Mouse (Mus musculus): ENCODE measurements around the gene Stum.
"Not testable (repeated sequence)": the region's sequence is repeated elsewhere in the genome, so short reads cannot be mapped to it uniquely, and the experiment has no call there.

Stum gene

GRCm38 (mm10) chr1:180403694-180404606 is 79.4 kb downstream of the Stum start:
- DNase-seq = peak; percentile 57 to 88

DNA sequence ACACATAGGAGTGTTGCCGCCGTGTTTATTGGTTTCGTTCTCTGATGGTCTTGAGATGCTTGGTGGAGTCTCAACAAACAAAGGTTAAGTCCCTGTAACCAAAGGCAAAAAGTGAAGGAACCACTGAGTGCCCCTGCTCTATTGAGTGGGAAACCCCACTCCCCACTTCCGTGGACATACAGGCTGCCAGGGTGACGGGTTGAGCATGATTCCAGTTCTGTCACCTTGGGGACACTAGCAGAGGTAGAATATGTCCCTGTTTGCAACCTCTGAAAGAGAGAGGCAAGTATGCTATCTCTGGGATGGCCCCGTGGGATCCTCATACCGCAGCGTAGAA is 80.0 kb downstream of the Stum start:
- no peak for DNase-seq

- DNase-seq = peak in 1 of 2 experiments; percentile 73
These were observed 80.7 kb downstream of the Stum start for GRCm38 (mm10) chr1:180402481-180403081.

- no peak for DNase-seq
These were observed 81.6 kb downstream of the Stum start for GRCm38 (mm10) chr1:180401725-180402124.

DNA sequence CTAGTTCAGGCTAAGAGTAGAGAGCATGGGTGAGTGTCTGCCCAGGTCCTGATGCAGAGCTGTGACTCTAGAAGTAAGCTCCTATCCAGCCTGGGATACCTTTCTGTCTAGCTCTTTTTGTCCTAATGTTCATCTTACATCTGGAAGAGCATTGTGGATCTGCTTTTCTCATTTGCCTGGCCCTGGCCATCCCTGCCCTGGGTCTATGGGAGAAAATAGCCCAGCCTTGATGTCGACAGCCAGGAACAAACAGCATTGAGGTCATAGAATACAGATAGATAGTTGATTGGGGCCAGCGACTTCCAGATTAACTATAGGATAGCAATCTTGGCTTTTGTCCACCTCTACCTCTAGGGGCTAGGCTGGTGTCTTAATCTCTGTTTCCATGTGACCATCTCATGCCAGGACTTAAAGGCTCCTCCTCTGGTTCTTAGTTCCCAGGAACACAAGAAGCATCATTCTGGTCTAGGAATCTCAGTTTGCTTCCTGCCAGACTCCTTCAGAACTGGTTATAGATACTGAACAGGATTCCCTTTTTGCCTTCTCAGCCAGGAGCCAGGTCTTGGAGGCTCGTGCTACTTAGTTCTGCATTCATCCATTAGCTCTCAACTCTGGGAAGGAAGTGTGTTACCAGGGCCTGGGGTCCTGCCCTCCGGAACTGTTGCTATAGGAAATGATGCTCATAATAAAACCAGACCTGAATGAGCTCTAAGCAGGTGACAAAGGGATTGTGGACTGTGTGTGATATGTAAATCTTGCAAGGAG is 82.4 kb downstream of the Stum start:
- no peak for DNase-seq

GRCm38 (mm10) chr1:180398446-180398845 is 84.9 kb downstream of the Stum start:
- no peak for DNase-seq

DNA sequence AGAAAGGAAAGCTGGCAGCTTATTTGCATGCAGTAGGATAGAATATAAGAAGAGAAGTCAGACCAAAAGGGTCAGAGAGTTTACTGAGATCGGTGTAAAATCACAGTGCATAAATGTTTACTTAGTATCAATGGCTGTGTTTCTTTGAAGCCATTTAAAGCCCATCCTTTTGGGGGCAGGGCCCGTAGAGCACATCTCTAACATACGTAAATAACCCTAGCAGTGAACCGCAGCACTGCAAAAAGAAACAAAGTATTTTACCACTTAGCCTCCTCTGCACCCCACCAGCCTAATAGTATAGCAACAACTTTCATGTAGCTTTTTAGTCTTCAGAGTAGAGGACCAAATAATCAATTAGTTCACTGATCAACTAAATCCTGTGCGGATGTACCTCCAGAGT is 85.6 kb downstream of the Stum start:
- DNase-seq = no peak

DNA sequence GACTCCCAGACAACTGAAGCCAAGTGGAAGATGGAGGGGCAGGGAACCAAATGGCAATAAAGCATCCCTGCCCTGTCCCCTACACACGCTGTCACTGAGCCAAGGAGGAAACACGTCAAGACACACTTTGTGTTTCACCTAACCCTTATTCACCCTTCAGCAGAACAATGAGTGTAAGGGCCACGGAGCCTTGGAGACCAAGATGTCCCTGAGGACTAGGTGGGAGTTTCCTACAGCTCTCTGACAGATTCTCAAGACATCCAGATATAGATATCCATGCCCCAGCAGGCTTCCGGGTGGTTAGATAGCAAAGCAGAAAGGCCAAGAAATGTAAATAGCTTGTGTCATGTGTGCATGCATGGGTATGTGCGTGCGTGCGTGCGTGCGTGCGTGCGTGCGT is 89.4 kb downstream of the Stum start:
- DNase-seq = peak; percentile 58 to 80

GRCm38 (mm10) chr1:180393017-180393797 is 90.1 kb downstream of the Stum start:
- DNase-seq = no peak

DNA sequence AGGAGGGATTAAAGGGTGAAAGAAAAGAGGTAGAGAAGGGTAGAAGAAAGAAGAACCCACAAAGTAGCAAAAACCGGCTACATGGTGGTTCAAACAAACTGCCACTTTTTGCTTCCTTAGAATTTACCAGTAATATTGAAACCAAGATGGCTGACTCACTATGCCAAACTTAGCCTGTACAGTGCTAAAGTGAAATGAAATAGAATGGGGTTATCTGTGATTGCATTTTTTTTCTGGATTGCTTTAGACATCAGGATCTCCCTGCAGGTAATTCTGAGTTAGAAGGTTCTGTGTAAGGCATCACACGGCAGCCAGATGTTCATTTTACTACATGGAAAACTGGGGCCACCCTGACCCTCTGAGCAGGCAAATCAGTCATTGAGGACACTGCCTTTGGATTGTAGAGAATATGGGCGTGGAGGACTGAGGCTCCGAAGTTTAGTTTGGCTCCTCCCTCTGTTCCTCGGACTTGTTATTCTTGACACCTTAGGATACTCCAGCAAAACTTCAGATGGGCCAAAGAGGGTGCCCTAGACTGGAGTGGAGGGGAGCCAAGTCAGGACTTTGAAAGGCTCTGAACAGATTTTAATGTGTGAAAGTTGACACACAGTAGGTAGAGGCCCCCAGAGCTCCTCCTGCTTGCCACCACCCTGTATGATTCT is 91.0 kb downstream of the Stum start:
- no peak for DNase-seq

DNA sequence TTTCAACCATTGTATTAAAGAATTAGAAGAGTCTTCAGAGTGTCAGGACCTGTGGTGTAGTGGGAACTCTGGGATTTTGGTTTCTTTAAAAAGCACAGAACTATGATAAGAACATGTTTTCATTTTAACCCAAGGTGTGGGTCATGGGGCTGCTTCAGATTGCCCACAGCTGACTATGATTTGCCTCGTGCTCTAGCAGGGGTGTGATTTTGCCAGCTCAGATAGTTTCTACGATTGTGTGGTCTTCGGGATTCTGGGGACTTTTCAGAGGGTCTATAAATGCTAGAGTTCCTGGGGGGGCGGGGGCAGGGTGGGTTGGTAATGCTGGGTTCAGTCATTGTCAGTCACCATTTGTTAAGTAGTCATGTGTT is 91.7 kb downstream of the Stum start:
- DNase-seq = no peak

DNA sequence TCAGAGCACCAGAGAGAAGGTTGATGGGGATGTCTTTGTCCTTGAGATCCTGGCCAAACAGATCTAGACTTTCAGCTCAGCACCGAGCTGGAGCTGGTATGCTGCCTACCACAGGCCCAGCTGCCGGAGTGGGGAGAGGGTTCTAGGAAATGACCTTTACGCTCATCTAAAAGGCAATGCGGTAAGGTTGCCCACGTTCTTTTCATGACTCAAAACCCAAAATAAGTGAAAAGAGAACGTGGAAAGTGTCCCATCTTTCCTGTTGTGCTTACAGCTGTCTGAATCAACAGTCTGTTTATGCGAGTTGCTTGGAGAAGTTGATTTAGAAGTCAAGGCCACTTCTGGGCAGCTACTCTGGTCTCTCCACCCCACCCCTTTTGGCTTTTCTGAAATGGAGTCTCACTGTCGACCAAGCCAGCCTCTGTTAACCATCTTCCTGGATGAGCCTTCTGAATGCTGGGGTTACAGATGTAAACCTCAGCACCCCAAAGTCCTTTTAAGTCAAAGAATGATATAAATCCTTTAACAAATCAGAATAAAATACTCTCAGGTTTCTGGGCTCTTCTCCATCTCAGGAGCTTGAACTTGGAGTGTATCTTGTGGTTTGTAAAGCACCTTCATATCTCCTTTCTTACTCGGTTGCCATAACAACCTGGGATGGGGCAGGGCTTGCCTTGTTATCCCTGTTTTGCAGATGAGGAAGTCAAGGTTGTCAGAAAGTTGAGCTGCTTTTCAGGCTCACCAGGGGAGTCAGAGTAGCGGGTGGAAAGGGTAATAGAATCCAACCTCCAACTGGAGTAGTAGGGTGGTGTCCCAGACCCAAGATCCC is 92.3 kb downstream of the Stum start:
- DNase-seq = no peak

- peak; percentile 60 to 84 for DNase-seq
These were observed 93.0 kb downstream of the Stum start for GRCm38 (mm10) chr1:180390321-180390731.

DNA sequence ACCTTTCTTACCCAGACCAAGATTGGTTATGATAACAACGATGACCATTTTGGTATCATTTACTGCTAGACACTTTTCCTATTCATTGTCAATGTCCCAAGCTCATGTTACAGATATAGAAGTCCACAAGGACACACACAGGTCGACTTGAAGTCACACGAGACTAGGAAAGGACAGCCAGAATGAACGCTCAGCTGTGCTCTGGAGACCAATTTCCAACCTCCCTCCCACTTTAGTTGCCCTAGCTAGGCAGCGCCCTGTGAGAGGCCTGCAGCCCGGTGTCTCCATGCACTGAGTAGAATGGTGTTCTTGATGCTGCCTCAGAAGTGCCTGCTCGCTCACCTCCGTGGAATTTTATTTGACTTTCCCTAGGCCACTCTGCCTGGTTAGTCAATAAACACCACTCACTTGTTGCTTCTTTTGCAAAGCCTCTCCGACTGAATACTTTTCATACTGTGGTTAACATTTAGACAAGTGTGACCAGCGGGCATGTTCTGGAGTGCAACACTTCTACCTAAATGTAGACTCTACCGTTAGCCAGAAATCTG is 94.0 kb downstream of the Stum start:
- not testable (repeated sequence) for DNase-seq

GRCm38 (mm10) chr1:180388481-180388880 is 94.8 kb downstream of the Stum start:
- no peak for DNase-seq

DNA sequence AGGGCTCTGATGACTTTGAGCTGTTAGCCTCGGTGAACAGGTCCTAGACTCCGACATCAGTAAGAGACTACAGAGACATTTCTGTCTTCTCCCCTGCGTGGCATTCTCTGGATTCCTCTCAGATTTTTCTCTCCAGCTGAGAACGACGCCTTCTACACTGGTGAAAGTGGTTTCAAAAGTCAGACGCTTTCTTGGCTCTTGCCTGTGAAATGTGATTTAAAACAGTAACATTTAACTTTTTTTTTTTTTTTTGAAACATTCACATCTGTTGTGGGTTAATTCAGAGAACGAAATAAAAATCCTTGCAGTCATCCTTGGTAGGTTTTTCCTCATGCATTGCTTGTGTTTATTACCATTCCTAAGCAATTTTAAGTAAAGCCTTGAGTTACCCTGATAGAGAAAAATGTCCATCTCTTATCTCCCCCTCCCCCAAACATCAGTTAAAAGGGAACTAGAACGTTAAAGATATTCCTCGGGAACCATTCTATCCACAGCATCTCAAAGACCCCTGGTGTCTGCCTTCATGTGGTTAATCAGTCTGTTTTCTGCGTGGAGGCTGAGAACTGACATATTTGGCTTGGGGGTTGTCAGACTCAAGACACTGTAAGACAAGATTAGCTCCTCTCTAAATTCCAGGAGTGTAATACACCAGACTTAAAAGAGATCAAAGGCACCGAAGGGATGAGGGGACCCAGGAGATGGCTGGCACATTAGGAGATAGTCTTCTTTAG is 95.4 kb downstream of the Stum start:
- no peak for DNase-seq

DNA sequence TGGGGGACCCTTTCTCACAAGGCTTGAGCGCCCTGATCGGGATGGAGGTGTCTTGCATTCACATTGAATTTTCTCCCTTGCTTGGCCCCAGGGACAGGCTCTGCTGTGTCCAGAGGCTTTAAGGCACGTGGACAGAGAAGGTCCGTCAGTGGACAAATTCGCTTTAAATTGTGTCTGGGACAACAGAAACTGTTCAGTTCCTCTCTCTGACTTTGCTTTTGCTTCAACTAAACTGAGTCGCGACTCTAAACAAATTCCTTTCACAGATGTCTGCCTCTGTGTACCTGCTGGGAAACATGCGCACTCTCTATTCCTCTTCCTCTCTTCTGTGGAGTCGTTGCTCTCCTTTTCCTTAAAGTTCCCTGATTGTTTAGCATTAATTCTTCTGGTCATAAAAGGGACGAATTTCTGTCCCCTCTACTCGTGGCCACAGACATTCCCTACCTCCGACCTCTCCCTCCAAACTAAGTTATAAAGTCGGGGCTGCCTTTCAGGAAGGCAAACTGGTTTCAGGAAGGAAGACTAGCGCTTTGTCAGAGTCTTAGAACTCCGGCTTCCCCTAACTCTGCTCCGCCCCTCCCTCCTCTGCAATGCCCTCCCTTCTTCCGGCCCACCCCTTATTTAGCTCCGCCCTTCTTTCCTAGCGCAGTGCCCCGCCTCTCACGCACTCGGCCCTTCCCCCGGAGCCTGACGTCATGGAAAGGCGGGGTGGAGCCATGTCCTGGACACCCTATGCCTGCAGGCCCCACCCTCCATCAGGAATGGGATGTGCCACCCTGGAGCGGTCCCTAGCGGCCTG is 96.2 kb downstream of the Stum start:
- DNase-seq = peak; percentile 99 to 100

GRCm38 (mm10) chr1:180385308-180385707 is 98.0 kb downstream of the Stum start:
- peak in 1 of 2 experiments; percentile 68 for DNase-seq

- DNase-seq = no peak
These were observed 98.8 kb downstream of the Stum start for GRCm38 (mm10) chr1:180384486-180384885.
